ENCODE assay signal across 9 mouse cellular contexts in genomic region chr17:35048932-35049440, GRCm38 (mm10). TPM values are rescaled to one million over a fixed set of nuclear protein-coding genes. Genes with fewer than 3 reads are reported as not detected.
A peak's percentile ranks its signal among the peaks of the same experiment; 100 is the strongest.
DNase-seq lines count a peak whose midpoint lies in the region; ATAC-seq and TF ChIP-seq lines count a peak whose summit lies in the region.
"Had no signal": no experiment of that assay in that cellular context is flagged by ENCODE, and none has a peak within 500 bp of the region (broad histone marks: within the 10 kb centered on the region; RNA-seq: fewer than 3 reads in every experiment).

No protein-coding gene starts in this region.

- peak overlapping the region; percentile 91 for H3K27ac ChIP-seq in gastrocnemius, adult 2 months
- H3K27ac ChIP-seq in neural tube, embryonic 11.5 days (ENCODE audit: low read depth, low read length) = no peak overlapping the region
- H3K27ac ChIP-seq in intestine, postnatal 0 days (ENCODE audit: low read depth, low read length) = peak overlapping the region; percentile 97
- peak overlapping the region; percentile 100 for H3K27ac ChIP-seq in stomach, embryonic 14.5 days (ENCODE audit: low read length)

- ATAC-seq in neural tube, embryonic 11.5 days (ENCODE audit: insufficient read depth, low FRiP score, low TSS enrichment) = no peak
- ATAC-seq in intestine, postnatal 0 days = no peak
- ATAC-seq in stomach, embryonic 14.5 days (ENCODE audit: insufficient number of reproducible peaks, insufficient read depth, low FRiP score, low read depth) = no peak
- no peak for ATAC-seq in erythroid progenitor cell, adult 5-6 weeks (replicated peaks; ENCODE audit: low FRiP score, poor library complexity, severe bottlenecking)

- 78% methylated on average over 5 of the region's 5 CpGs for WGBS in neural tube, embryonic 11.5 days
- WGBS in intestine, postnatal 0 days = 56% methylated on average over 5 of the region's 5 CpGs
- WGBS in stomach, embryonic 14.5 days = 73% methylated on average over 5 of the region's 5 CpGs

- no peaks in the 10 kb centered on the region for H3K27me3 ChIP-seq in neural tube, embryonic 11.5 days (ENCODE audit: control insufficient read depth, insufficient read depth, low read length)
- no peaks in the 10 kb centered on the region for H3K27me3 ChIP-seq in intestine, postnatal 0 days (replicated peaks; ENCODE audit: control insufficient read depth, insufficient read depth, low read length)
- H3K27me3 ChIP-seq in stomach, embryonic 14.5 days (ENCODE audit: control insufficient read depth, insufficient read depth, low read length) = no peaks in the 10 kb centered on the region

- no peak for TF ChIP-seq CTCF in gastrocnemius, adult 2 months (IDR thresholded peaks at IDR 0.05)
- TF ChIP-seq CTCF in intestine, postnatal 0 days (IDR thresholded peaks at IDR 0.05; ENCODE audit: low read depth) = no peak

- H3K36me3 ChIP-seq in neural tube, embryonic 11.5 days (ENCODE audit: control insufficient read depth, insufficient read depth, low read length) = peaks cover 9% of the 10 kb centered on the region
- H3K36me3 ChIP-seq in intestine, postnatal 0 days (ENCODE audit: control insufficient read depth, insufficient read depth) = peaks cover 17% of the 10 kb centered on the region
- H3K36me3 ChIP-seq in stomach, embryonic 14.5 days (ENCODE audit: control insufficient read depth, insufficient read depth, low read length) = peaks cover 18% of the 10 kb centered on the region

- peaks cover 22% of the 10 kb centered on the region for H3K4me1 ChIP-seq in neural tube, embryonic 11.5 days (ENCODE audit: control insufficient read depth, insufficient read depth, low read length)
- peaks cover 17% of the 10 kb centered on the region for H3K4me1 ChIP-seq in intestine, postnatal 0 days (replicated peaks; ENCODE audit: control insufficient read depth, insufficient read depth, low read length)
- H3K4me1 ChIP-seq in stomach, embryonic 14.5 days (ENCODE audit: control insufficient read depth, insufficient read depth, low read length) = peaks cover 46% of the 10 kb centered on the region

- H3K9ac ChIP-seq in neural tube, embryonic 11.5 days (ENCODE audit: low read length) = no peak overlapping the region
- no peak overlapping the region for H3K9ac ChIP-seq in intestine, postnatal 0 days (ENCODE audit: low read depth, low read length)
- H3K9ac ChIP-seq in stomach, embryonic 14.5 days (replicated peaks; ENCODE audit: low read depth, low read length) = no peak overlapping the region

- H3K4me3 ChIP-seq in gastrocnemius, adult 2 months = no peak overlapping the region
- 0 out of 2 replicates have a peak overlapping the region, but pooled peaks have one; percentile 67 for H3K4me3 ChIP-seq in neural tube, embryonic 11.5 days (ENCODE audit: low read depth, low read length)
- 0 out of 2 replicates have a peak overlapping the region, but pooled peaks have one; percentile 3 for H3K4me3 ChIP-seq in intestine, postnatal 0 days (ENCODE audit: low read depth, low read length)
- peak overlapping the region; percentile 78; the same call in 1 of the 2 replicates for H3K4me3 ChIP-seq in stomach, embryonic 14.5 days (ENCODE audit: low read depth, low read length)

- H3K4me2 ChIP-seq in neural tube, embryonic 11.5 days (ENCODE audit: low read depth) = peak overlapping the region; percentile 88
- peak overlapping the region; percentile 94 for H3K4me2 ChIP-seq in intestine, postnatal 0 days (replicated peaks; ENCODE audit: low read depth)
- H3K4me2 ChIP-seq in stomach, embryonic 14.5 days (replicated peaks; ENCODE audit: low read depth, low read length) = peak overlapping the region; percentile 90

- intact Hi-C loops in gastrocnemius, adult 2 months (cut with DNase I) = no loop called here

- no peaks in the 10 kb centered on the region for H3K9me3 ChIP-seq in neural tube, embryonic 11.5 days (ENCODE audit: control insufficient read depth, low read length)
- H3K9me3 ChIP-seq in intestine, postnatal 0 days (ENCODE audit: control insufficient read depth) = no peaks in the 10 kb centered on the region
- no peaks in the 10 kb centered on the region for H3K9me3 ChIP-seq in stomach, embryonic 14.5 days (ENCODE audit: control insufficient read depth, low read depth, low read length)

- DNase-seq in gastrocnemius, adult 2 months = no peak
- DNase-seq in gastrocnemius, postnatal 4 days (ENCODE audit: low spot score in 2 of 2) = no peak
- DNase-seq in neural tube, embryonic 11.5 days (ENCODE audit: low spot score) = no peak
- no peak for DNase-seq in neural tube, embryonic 10.5 days (ENCODE audit: extremely low spot score, low spot score)
- DNase-seq in adrenal gland, postnatal 4 days (ENCODE audit: low spot score in 2 of 2) = no peak

RNA-seq across cellular contexts. Expression of gene Clic1, which starts 0.8 kb away (rescaled TPM):
- total RNA-seq in gastrocnemius, adult 2 months (2021) = 10 to 100 TPM in 1 of 2 experiments, 1 to 10 TPM in 1; 7.2 to 11.3 TPM
- 10 to 100 TPM; 87.2 to 89.7 TPM for total RNA-seq in gastrocnemius, postnatal 4 days (2021)
- polyA plus RNA-seq in neural tube, embryonic 11.5 days (2014; fragmentation: Nextera tagmentation; extraction: Ambion mirVana) = 82.8 and 89.7 TPM in 2 replicates
- 290 and 312 TPM in 2 replicates for polyA plus RNA-seq in intestine, postnatal 0 days (2015; fragmentation: Nextera tagmentation; extraction: Ambion mirVana)
- 83.0 and 88.5 TPM in 2 replicates for polyA plus RNA-seq in stomach, embryonic 14.5 days (2014; fragmentation: Nextera tagmentation; extraction: Ambion mirVana)
- 100 to 1,000 TPM; 137 to 146 TPM for total RNA-seq in adrenal gland, postnatal 4 days (2021)
- total RNA-seq in erythroid progenitor cell, adult 5-6 weeks (2015; ENCODE audit: low replicate concordance) = 91.0 and 110 TPM in 2 replicates
- total RNA-seq in erythroid progenitor cell, adult 5-6 weeks (2017; ENCODE audit: low replicate concordance) = 68.3 and 95.5 TPM in 2 replicates

RNA-seq across cellular contexts. Expression of gene Msh5, which starts 2.4 kb away (rescaled TPM):
- not detected for total RNA-seq in gastrocnemius, adult 2 months (2021)
- total RNA-seq in gastrocnemius, postnatal 4 days (2021) = 1 to 10 TPM; 4.5 to 5.4 TPM
- 4.1 and 6.2 TPM in 2 replicates for polyA plus RNA-seq in neural tube, embryonic 11.5 days (2014; fragmentation: Nextera tagmentation; extraction: Ambion mirVana)
- polyA plus RNA-seq in intestine, postnatal 0 days (2015; fragmentation: Nextera tagmentation; extraction: Ambion mirVana) = 1.4 and 3.0 TPM in 2 replicates
- 3.6 and 3.8 TPM in 2 replicates for polyA plus RNA-seq in stomach, embryonic 14.5 days (2014; fragmentation: Nextera tagmentation; extraction: Ambion mirVana)
- 10 to 100 TPM in 1 of 2 experiments, 1 to 10 TPM in 1; 8.2 to 11.0 TPM for total RNA-seq in adrenal gland, postnatal 4 days (2021)
- total RNA-seq in erythroid progenitor cell, adult 5-6 weeks (2015; ENCODE audit: low replicate concordance) = 36.9 and 39.6 TPM in 2 replicates
- 27.3 and 50.9 TPM in 2 replicates for total RNA-seq in erythroid progenitor cell, adult 5-6 weeks (2017; ENCODE audit: low replicate concordance)

RNA-seq across cellular contexts. Expression of gene Ddah2, which starts 9.8 kb away (rescaled TPM):
- 1 to 10 TPM; 6.9 to 9.3 TPM for total RNA-seq in gastrocnemius, adult 2 months (2021)
- total RNA-seq in gastrocnemius, postnatal 4 days (2021) = 100 to 1,000 TPM; 108 to 109 TPM
- 638 and 659 TPM in 2 replicates for polyA plus RNA-seq in neural tube, embryonic 11.5 days (2014; fragmentation: Nextera tagmentation; extraction: Ambion mirVana)
- polyA plus RNA-seq in intestine, postnatal 0 days (2015; fragmentation: Nextera tagmentation; extraction: Ambion mirVana) = 62.0 and 68.3 TPM in 2 replicates
- 292 and 322 TPM in 2 replicates for polyA plus RNA-seq in stomach, embryonic 14.5 days (2014; fragmentation: Nextera tagmentation; extraction: Ambion mirVana)
- 10 to 100 TPM; 55.1 to 67.4 TPM for total RNA-seq in adrenal gland, postnatal 4 days (2021)
- total RNA-seq in erythroid progenitor cell, adult 5-6 weeks (2015; ENCODE audit: low replicate concordance) = 2.1 TPM in 1 of 2 replicates, not detected in the other
- 1.5 and 5.6 TPM in 2 replicates for total RNA-seq in erythroid progenitor cell, adult 5-6 weeks (2017; ENCODE audit: low replicate concordance)

RNA-seq across cellular contexts. Expression of gene Ly6g6c, which starts 16.2 kb away (rescaled TPM):
- not detected for total RNA-seq in gastrocnemius, adult 2 months (2021)
- total RNA-seq in gastrocnemius, postnatal 4 days (2021) = under 1 TPM in 1 of 2 experiments, not detected in 1; 0.39 TPM
- polyA plus RNA-seq in neural tube, embryonic 11.5 days (2014; fragmentation: Nextera tagmentation; extraction: Ambion mirVana) = 0.43 TPM in 1 of 2 replicates, not detected in the other
- polyA plus RNA-seq in intestine, postnatal 0 days (2015; fragmentation: Nextera tagmentation; extraction: Ambion mirVana) = 0.12 TPM in 1 of 2 replicates, not detected in the other
- 0.30 and 0.63 TPM in 2 replicates for polyA plus RNA-seq in stomach, embryonic 14.5 days (2014; fragmentation: Nextera tagmentation; extraction: Ambion mirVana)
- total RNA-seq in adrenal gland, postnatal 4 days (2021) = under 1 TPM; 0.31 to 0.34 TPM
- total RNA-seq in erythroid progenitor cell, adult 5-6 weeks (2015; ENCODE audit: low replicate concordance) = not detected in 2 replicates
- not detected in 2 replicates for total RNA-seq in erythroid progenitor cell, adult 5-6 weeks (2017; ENCODE audit: low replicate concordance)
- total RNA-seq: left cerebral cortex, postnatal 36 days had no signal

RNA-seq across cellular contexts. Expression of gene Mpig6b, which starts 17.0 kb away (rescaled TPM):
- total RNA-seq in gastrocnemius, adult 2 months (2021) = not detected
- total RNA-seq in gastrocnemius, postnatal 4 days (2021) = under 1 TPM; 0.29 to 0.42 TPM
- polyA plus RNA-seq in neural tube, embryonic 11.5 days (2014; fragmentation: Nextera tagmentation; extraction: Ambion mirVana) = 1.5 and 2.0 TPM in 2 replicates
- polyA plus RNA-seq in intestine, postnatal 0 days (2015; fragmentation: Nextera tagmentation; extraction: Ambion mirVana) = 0.13 and 0.17 TPM in 2 replicates
- 0.97 and 1.3 TPM in 2 replicates for polyA plus RNA-seq in stomach, embryonic 14.5 days (2014; fragmentation: Nextera tagmentation; extraction: Ambion mirVana)
- under 1 TPM; 0.22 to 0.90 TPM for total RNA-seq in adrenal gland, postnatal 4 days (2021)
- 1.1 TPM in 1 of 2 replicates, not detected in the other for total RNA-seq in erythroid progenitor cell, adult 5-6 weeks (2015; ENCODE audit: low replicate concordance)
- not detected in 2 replicates for total RNA-seq in erythroid progenitor cell, adult 5-6 weeks (2017; ENCODE audit: low replicate concordance)
- total RNA-seq: left cerebral cortex, postnatal 36 days had no signal

Comparison
In these comparisons a context has a peak if more than half of its experiments do, and no peak if none do; other contexts are left out.
1. RNA of gene Clic1, which starts 0.8 kb away (total RNA-seq): 137 to 146 TPM in adrenal gland, postnatal 4 days, 68.3 to 110 TPM in erythroid progenitor cell, adult 5-6 weeks and 87.2 to 89.7 TPM in gastrocnemius, postnatal 4 days; 7.2 to 11.3 TPM in gastrocnemius, adult 2 months; every median in the first group is over 4 times any median in the second.
2. RNA of gene Msh5, which starts 2.4 kb away (total RNA-seq): 27.3 to 50.9 TPM in erythroid progenitor cell, adult 5-6 weeks, 8.2 to 11.0 TPM in adrenal gland, postnatal 4 days and 4.5 to 5.4 TPM in gastrocnemius, postnatal 4 days; not detected in gastrocnemius, adult 2 months; every median in the first group is over 4 times any median in the second.
3. RNA of gene Ddah2, which starts 9.8 kb away (total RNA-seq): 108 to 109 TPM in gastrocnemius, postnatal 4 days and 55.1 to 67.4 TPM in adrenal gland, postnatal 4 days; 6.9 to 9.3 TPM in gastrocnemius, adult 2 months and 1.5 to 5.6 TPM in erythroid progenitor cell, adult 5-6 weeks; every median in the first group is over 4 times any median in the second.
4. Peak in every context shown above with its lines, with median percentiles within 50 percentile points of each other: H3K4me2 ChIP-seq.